In genomic region chrX:112698508-112698907, GRCm38 (mm10) we compare ENCODE assay signal across 27 mouse cellular contexts. TPM values are rescaled to one million over a fixed set of nuclear protein-coding genes. Genes with fewer than 3 reads are reported as not detected.
DNase-seq lines count a peak whose midpoint lies in the region; ATAC-seq and TF ChIP-seq lines count a peak whose summit lies in the region.
"Had no signal": no experiment of that assay in that cellular context is flagged by ENCODE, and none has a peak within 500 bp of the region (broad histone marks: within the 10 kb centered on the region; RNA-seq: fewer than 3 reads in every experiment).

Pof1b (minus strand) TSS chrX:112698651.

- peak; percentile 23 for DNase-seq in urinary bladder, adult 2 months (ENCODE audit: low spot score)
- no peak for DNase-seq in urinary bladder, postnatal 4 days (ENCODE audit: low spot score in 2 of 2)
- DNase-seq in lung, embryonic 14.5 days, result peak; percentile 0
- no peak for DNase-seq in kidney, adult 2 months
- DNase-seq in adrenal gland, postnatal 25 days, result no peak
- DNase-seq: B cell, adult 2 months; cerebellum, adult 8-10 months; heart, adult 11 months; heart, postnatal 14 days; kidney, adult 8-10 months; kidney, postnatal 14 days; liver; spleen, adult 18-20 months had no signal

- WGBS in lung, embryonic 14.5 days, result 61% methylated on average over 5 of the region's 5 CpGs
- WGBS in stomach, embryonic 15.5 days, result 51% methylated on average over 5 of the region's 5 CpGs
- WGBS in midbrain, embryonic 15.5 days, result 73% methylated on average over 5 of the region's 5 CpGs
- WGBS in kidney, adult 2 months, result 43% methylated on average over 5 of the region's 5 CpGs

- TF ChIP-seq CTCF in lung, embryonic 14.5 days (IDR thresholded peaks at IDR 0.05; ENCODE audit: low read depth), result no peak
- TF ChIP-seq CTCF in kidney, adult 2 months (conservative IDR thresholded peaks at IDR 0.05; ENCODE audit: insufficient read depth, insufficient read length, low read depth, low read length), result no peak

- no peaks in the 10 kb centered on the region for H3K36me3 ChIP-seq in lung, embryonic 14.5 days (ENCODE audit: insufficient read depth)
- H3K36me3 ChIP-seq in stomach, embryonic 15.5 days, result no peaks in the 10 kb centered on the region
- no peaks in the 10 kb centered on the region for H3K36me3 ChIP-seq in midbrain, embryonic 15.5 days (replicated peaks)
- H3K36me3 ChIP-seq in kidney, adult 2 months (ENCODE audit: control insufficient read depth, insufficient read depth, low read length), result no peaks in the 10 kb centered on the region
- H3K36me3 ChIP-seq: embryonic facial prominence, embryonic 12.5 days; heart, embryonic 12.5 days; hindbrain, embryonic 15.5 days; midbrain, embryonic 13.5 days; neural tube, embryonic 15.5 days had no signal

- no peaks in the 10 kb centered on the region for H3K9me3 ChIP-seq in lung, embryonic 14.5 days (ENCODE audit: low read depth, low read length)
- no peaks in the 10 kb centered on the region for H3K9me3 ChIP-seq in stomach, embryonic 15.5 days
- H3K9me3 ChIP-seq in midbrain, embryonic 15.5 days, result no peaks in the 10 kb centered on the region
- H3K9me3 ChIP-seq: embryonic facial prominence, embryonic 12.5 days; heart, embryonic 12.5 days; hindbrain, embryonic 15.5 days; midbrain, embryonic 13.5 days; neural tube, embryonic 15.5 days had no signal

- H3K27me3 ChIP-seq in lung, embryonic 14.5 days (ENCODE audit: insufficient read depth, low read length), result no peaks in the 10 kb centered on the region
- no peaks in the 10 kb centered on the region for H3K27me3 ChIP-seq in stomach, embryonic 15.5 days (replicated peaks)
- no peaks in the 10 kb centered on the region for H3K27me3 ChIP-seq in midbrain, embryonic 15.5 days (replicated peaks)
- no peaks in the 10 kb centered on the region for H3K27me3 ChIP-seq in kidney, adult 2 months (replicated peaks; ENCODE audit: control insufficient read depth, insufficient read depth, low read length)
- H3K27me3 ChIP-seq: embryonic facial prominence, embryonic 12.5 days; heart, embryonic 12.5 days; hindbrain, embryonic 15.5 days; midbrain, embryonic 13.5 days; neural tube, embryonic 15.5 days had no signal

- H3K27ac ChIP-seq in lung, embryonic 14.5 days (ENCODE audit: low read depth), result no peak within 1 kb of the TSS
- no peak within 1 kb of the TSS; the same call in 1 of the 2 replicates for H3K27ac ChIP-seq in stomach, embryonic 15.5 days
- H3K27ac ChIP-seq in midbrain, embryonic 15.5 days, result no peak within 1 kb of the TSS
- H3K27ac ChIP-seq in kidney, adult 2 months (ENCODE audit: insufficient read depth, low read depth, low read length), result no peak within 1 kb of the TSS
- H3K27ac ChIP-seq: embryonic facial prominence, embryonic 12.5 days; hindbrain, embryonic 15.5 days; midbrain, embryonic 13.5 days; neural tube, embryonic 15.5 days had no signal

- no peaks in the 10 kb centered on the region for H3K4me1 ChIP-seq in lung, embryonic 14.5 days (ENCODE audit: insufficient read depth)
- no peaks in the 10 kb centered on the region for H3K4me1 ChIP-seq in stomach, embryonic 15.5 days
- H3K4me1 ChIP-seq in midbrain, embryonic 15.5 days, result no peaks in the 10 kb centered on the region
- H3K4me1 ChIP-seq in kidney, adult 2 months (ENCODE audit: control insufficient read depth, insufficient read depth, low read length), result no peaks in the 10 kb centered on the region
- H3K4me1 ChIP-seq: embryonic facial prominence, embryonic 12.5 days; heart, embryonic 12.5 days; hindbrain, embryonic 15.5 days; midbrain, embryonic 13.5 days; neural tube, embryonic 15.5 days had no signal

- H3K4me2 ChIP-seq in lung, embryonic 14.5 days, result no peak within 1 kb of the TSS
- H3K4me2 ChIP-seq in stomach, embryonic 15.5 days, result no peak within 1 kb of the TSS; the same call in 1 of the 2 replicates
- no peak within 1 kb of the TSS for H3K4me2 ChIP-seq in midbrain, embryonic 15.5 days
- H3K4me2 ChIP-seq: embryonic facial prominence, embryonic 12.5 days; heart, embryonic 12.5 days; hindbrain, embryonic 15.5 days; midbrain, embryonic 13.5 days; neural tube, embryonic 15.5 days had no signal

- no peak within 1 kb of the TSS for H3K9ac ChIP-seq in lung, embryonic 14.5 days
- no peak within 1 kb of the TSS for H3K9ac ChIP-seq in stomach, embryonic 15.5 days
- no peak within 1 kb of the TSS for H3K9ac ChIP-seq in midbrain, embryonic 15.5 days
- H3K9ac ChIP-seq: embryonic facial prominence, embryonic 12.5 days; heart, embryonic 12.5 days; hindbrain, embryonic 15.5 days; midbrain, embryonic 13.5 days; neural tube, embryonic 15.5 days had no signal

- no peak for TF ChIP-seq POLR2A in kidney, adult 2 months (IDR thresholded peaks at IDR 0.05; ENCODE audit: low read depth, low read length)

- ATAC-seq in lung, embryonic 14.5 days (ENCODE audit: insufficient read depth), result no peak
- peak; percentile 50; the same call in 1 of the 2 replicates for ATAC-seq in stomach, embryonic 15.5 days (ENCODE audit: insufficient read depth, low FRiP score, low read depth)
- ATAC-seq in midbrain, embryonic 15.5 days (replicated peaks), result no peak
- ATAC-seq: midbrain, embryonic 13.5 days had no signal

- H3K4me3 ChIP-seq in lung, embryonic 14.5 days (ENCODE audit: low read depth, low read length), result no peak within 1 kb of the TSS
- peak within 1 kb of the TSS; percentile 25 for H3K4me3 ChIP-seq in stomach, embryonic 15.5 days (replicated peaks)
- no peak within 1 kb of the TSS for H3K4me3 ChIP-seq in midbrain, embryonic 15.5 days
- H3K4me3 ChIP-seq in kidney, adult 2 months (ENCODE audit: insufficient read depth, low read depth, low read length), result no peak within 1 kb of the TSS
- H3K4me3 ChIP-seq: embryonic facial prominence, embryonic 12.5 days; heart, embryonic 12.5 days; hindbrain, embryonic 15.5 days; midbrain, embryonic 13.5 days; neural tube, embryonic 15.5 days had no signal

RNA-seq across cellular contexts. Expression of gene Pof1b, which starts in this region (rescaled TPM):
- polyA plus RNA-seq in urinary bladder, adult 2 months (2012; rRNA removed), result 8.7 and 12.3 TPM in 2 replicates
- polyA plus RNA-seq in lung, embryonic 14.5 days (2014; fragmentation: Nextera tagmentation; extraction: Ambion mirVana), result 1.1 and 1.3 TPM in 2 replicates
- polyA plus RNA-seq in stomach, embryonic 15.5 days (2015; fragmentation: Nextera tagmentation; extraction: Ambion mirVana), result 9.6 and 12.4 TPM in 2 replicates
- polyA plus RNA-seq in midbrain, embryonic 15.5 days (2015; fragmentation: Nextera tagmentation; extraction: Ambion mirVana), result 0.09 and 0.14 TPM in 2 replicates
- polyA plus RNA-seq in kidney, adult 2 months (2012; rRNA removed), result 0.08 and 0.09 TPM in 2 replicates
- total RNA-seq in adrenal gland, postnatal 25 days (2021), result not detected in 2 replicates
- total RNA-seq: adrenal gland, adult 18-20 months; common myeloid progenitor, adult 5-6 weeks; gastrocnemius, adult 8-10 months; layer of hippocampus, adult 8-10 months; left cerebral cortex, postnatal 25 days; megakaryocyte, adult 5-6 weeks had no signal
- polyA plus RNA-seq: liver, embryonic 16.5 days had no signal

Comparison
In these comparisons a context has a peak if more than half of its experiments do, and no peak if none do; other contexts are left out.
1. DNase-seq: peak in urinary bladder, adult 2 months (single experiment) and lung, embryonic 14.5 days (single experiment); none in urinary bladder, postnatal 4 days (0 of 2), kidney, adult 2 months (single experiment) and adrenal gland, postnatal 25 days (single experiment).